Mouse (Mus musculus) stomach, embryonic 16.5 days (tissue): ENCODE measurements around the gene Rps6kl1. TPM values are rescaled to one million over a fixed set of nuclear protein-coding genes. Genes with fewer than 3 reads are reported as not detected.

Experiments used
- ATAC-seq: fragments of 200-750 bp; cut with Nextera tagmentation; 2 replicates; pipeline ENCODE4 v1.8.0; 2017; ENCODE audit warnings: moderate number of reproducible peaks, moderate TSS enrichment; ENCODE audit not compliant: insufficient read depth, low FRiP score
- H3K27ac ChIP-seq: fragments of 300-500 bp; sonication (generic); 2 replicates; pipeline ENCODE4 v1.5.1; 2014; ENCODE audit warnings: low read length
- H3K27me3 ChIP-seq: fragments of 300-500 bp; sonication (generic); 2 replicates; pipeline ENCODE4 v1.6.1; 2014; ENCODE audit warnings: low read length, control low read depth, mixed read lengths; ENCODE audit not compliant: control insufficient read depth, insufficient read depth
- H3K36me3 ChIP-seq: fragments of 300-500 bp; sonication (generic); 2 replicates; pipeline ENCODE4 v1.6.1; 2014; ENCODE audit warnings: low read length; ENCODE audit not compliant: control insufficient read depth, insufficient read depth
- H3K4me1 ChIP-seq: fragments of 300-500 bp; sonication (generic); 2 replicates; pipeline ENCODE4 v1.6.1; 2014; ENCODE audit warnings: low read length, control low read depth, mixed read lengths; ENCODE audit not compliant: control insufficient read depth, insufficient read depth
- H3K4me2 ChIP-seq: fragments of 300-500 bp; sonication (generic); 2 replicates; pipeline ENCODE4 v1.6.1; 2014; ENCODE audit warnings: low read depth, low read length, mixed read lengths
- H3K4me3 ChIP-seq: fragments of 300-500 bp; sonication (generic); replicated peaks from 2 replicates; pipeline ENCODE4 v1.5.1; 2014; ENCODE audit warnings: mild to moderate bottlenecking, low read length
- H3K9ac ChIP-seq: fragments of 300-500 bp; sonication (generic); 2 replicates; pipeline ENCODE4 v1.6.1; 2014; ENCODE audit warnings: low read length
- H3K9me3 ChIP-seq: fragments of 300-500 bp; sonication (generic); replicated peaks from 2 replicates; pipeline ENCODE4 v1.6.1; 2016; ENCODE audit warnings: low read length, control low read depth; ENCODE audit not compliant: control insufficient read depth
- WGBS: fragments of 180-500 bp; shearing (Covaris S2); extraction: QIAGEN DNeasy Blood & Tissue Kit; methylation state at CpG from one replicate; pipeline ENCODE4 v1.1.7; 2014; 5-methylcytosine and 5-hydroxymethylcytosine counted together
- polyA plus RNA-seq: library from polyadenylated mRNA; unstranded; fragments of >200 nt; fragmentation: Nextera tagmentation; extraction: Ambion mirVana; gene quantifications from 2 replicates; pipeline ENCODE4 v1.2.1, GENCODE M21; 2015

Gene Rps6kl1
- polyA plus RNA-seq, 1 experiment from 2014 or later, result 1.8 TPM

DNA sequence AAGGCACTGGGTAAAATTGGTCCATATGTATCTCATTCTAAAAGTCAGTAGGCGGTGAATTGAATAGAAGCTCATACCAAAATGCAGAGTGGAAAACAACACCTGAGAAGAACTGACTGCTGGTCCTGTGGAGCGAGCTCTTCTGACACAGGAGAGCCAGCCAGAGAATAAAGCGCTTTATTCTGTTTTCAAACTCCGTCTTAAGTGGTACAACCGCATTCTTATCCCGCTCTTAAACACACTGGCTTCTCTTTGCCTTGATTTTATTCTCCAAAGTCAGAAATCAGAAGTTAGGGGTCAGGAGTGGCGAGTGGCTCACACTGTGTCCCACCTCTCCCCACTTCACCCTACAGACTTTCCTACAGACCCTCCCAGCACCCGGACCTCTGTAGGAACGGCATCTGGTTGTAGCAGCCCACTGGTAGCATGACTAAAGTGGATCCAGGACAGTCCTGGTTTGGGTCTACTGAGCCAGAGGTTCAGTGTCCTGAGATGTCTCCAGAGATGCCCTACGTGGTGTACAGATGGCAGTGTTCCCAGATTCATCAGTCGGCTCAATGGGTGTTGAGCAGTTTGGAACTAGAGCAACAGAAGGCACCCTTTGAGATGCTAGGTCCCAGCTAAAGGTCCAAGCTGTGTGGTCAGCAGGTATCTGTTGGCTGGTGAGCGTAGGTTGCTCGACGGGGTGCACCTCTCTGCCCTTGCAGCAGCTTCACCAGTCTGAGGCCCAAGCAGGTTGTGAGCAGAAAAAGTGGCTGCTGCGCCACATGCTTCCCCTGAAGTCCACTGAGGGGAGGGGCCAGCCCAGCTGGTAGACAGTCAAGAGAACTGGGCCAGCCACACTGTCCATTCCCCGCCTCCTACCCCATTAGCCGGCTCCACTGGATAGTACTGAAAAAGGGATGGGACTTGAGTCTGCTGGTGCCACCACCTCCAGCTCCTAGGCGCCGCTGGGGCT, 15.3 kb downstream of the Rps6kl1 start:
- no peak overlapping the region for H3K4me3 ChIP-seq
- no peaks in the 10 kb centered on the region; the same call in 1 of the 2 replicates for H3K27me3 ChIP-seq
- H3K27ac ChIP-seq, result no peak overlapping the region; the same call in 1 of the 2 replicates
- 73% methylated on average over 19 of the region's 19 CpGs for WGBS
- H3K36me3 ChIP-seq, result peaks cover 12% of the 10 kb centered on the region
- ATAC-seq, result peak; percentile 33
- H3K4me1 ChIP-seq, result 0 out of 2 replicates have a peak, but pooled peaks cover 6% of the 10 kb centered on the region
- no peak overlapping the region for H3K9ac ChIP-seq
- no peak overlapping the region for H3K4me2 ChIP-seq
- no peaks in the 10 kb centered on the region for H3K9me3 ChIP-seq

GRCm38 (mm10) chr12:85134043-85134794, 16.8 kb downstream of the Rps6kl1 start:
- Histone ChIP-seq H3K4me2 (no peak overlapping the region), H3K36me3 (peaks cover 21% of the 10 kb centered on the region), H3K27me3 (no peaks in the 10 kb centered on the region), H3K27ac (no peak overlapping the region), H3K4me1 (0 out of 2 replicates have a peak, but pooled peaks cover 6% of the 10 kb centered on the region), H3K4me3 (no peak overlapping the region), H3K9ac (no peak overlapping the region), H3K9me3 (no peaks in the 10 kb centered on the region)
- no peak for ATAC-seq
- WGBS, result 80% methylated on average over 8 of the region's 8 CpGs

GRCm38 (mm10) chr12:85131361-85131760, 19.7 kb downstream of the Rps6kl1 start:
- H3K27ac ChIP-seq, result no peak overlapping the region
- H3K4me2 ChIP-seq, result no peak overlapping the region
- no peaks in the 10 kb centered on the region for H3K9me3 ChIP-seq
- no peaks in the 10 kb centered on the region for H3K27me3 ChIP-seq
- H3K9ac ChIP-seq, result no peak overlapping the region
- H3K4me3 ChIP-seq, result no peak overlapping the region
- 86% methylated on average over 6 of the region's 6 CpGs for WGBS
- H3K36me3 ChIP-seq, result peaks cover 39% of the 10 kb centered on the region
- H3K4me1 ChIP-seq, result 0 out of 2 replicates have a peak, but pooled peaks cover 2% of the 10 kb centered on the region
- ATAC-seq, result no peak

DNA sequence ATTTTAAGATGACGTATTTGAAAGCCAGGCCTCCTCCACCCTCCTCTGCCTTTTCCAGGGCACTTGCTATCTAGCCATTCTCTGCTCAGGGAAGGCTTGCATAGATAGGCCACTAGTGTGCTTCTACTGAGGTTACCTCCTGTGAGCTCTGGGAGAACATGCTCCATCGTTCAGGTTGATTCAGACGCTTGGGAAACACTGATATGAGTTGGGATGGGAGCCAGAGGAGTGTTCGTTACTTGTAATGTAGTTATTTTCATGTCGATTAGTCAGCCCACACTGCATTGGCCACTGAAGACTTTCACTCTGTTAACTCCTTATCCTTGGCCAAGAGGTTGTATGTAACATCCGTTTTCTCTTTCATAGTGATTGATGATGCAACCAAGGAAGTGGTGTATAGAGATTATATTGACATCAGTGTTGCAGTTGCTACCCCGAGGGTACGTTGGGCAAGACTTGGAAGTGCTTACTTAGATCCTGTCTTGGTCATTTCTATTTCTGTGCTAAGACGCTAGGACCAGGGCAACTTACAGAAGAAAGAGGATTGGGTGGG, 21.6 kb downstream of the Rps6kl1 start:
- Histone ChIP-seq H3K27me3 (no peaks in the 10 kb centered on the region), H3K27ac (no peak overlapping the region), H3K4me1 (no peaks in the 10 kb centered on the region), H3K36me3 (peaks cover 37% of the 10 kb centered on the region), H3K4me3 (no peak overlapping the region), H3K9ac (no peak overlapping the region), H3K9me3 (no peaks in the 10 kb centered on the region), H3K4me2 (no peak overlapping the region)
- no peak for ATAC-seq
- 90% methylated on average over 9 of the region's 9 CpGs for WGBS

GRCm38 (mm10) chr12:85126986-85127603, 24.0 kb downstream of the Rps6kl1 start:
- no peak overlapping the region for H3K4me2 ChIP-seq
- H3K36me3 ChIP-seq, result peaks cover 50% of the 10 kb centered on the region
- no peak overlapping the region for H3K27ac ChIP-seq
- no peaks in the 10 kb centered on the region for H3K4me1 ChIP-seq
- no peaks in the 10 kb centered on the region for H3K27me3 ChIP-seq
- no peak overlapping the region for H3K4me3 ChIP-seq
- WGBS, result 84% methylated on average over 8 of the region's 8 CpGs
- ATAC-seq, result no peak
- H3K9ac ChIP-seq, result no peak overlapping the region
- no peaks in the 10 kb centered on the region for H3K9me3 ChIP-seq

GRCm38 (mm10) chr12:85124751-85125150, 26.3 kb downstream of the Rps6kl1 start:
- Histone ChIP-seq H3K4me3 (no peak overlapping the region), H3K4me2 (no peak overlapping the region), H3K27ac (no peak overlapping the region), H3K9me3 (no peaks in the 10 kb centered on the region), H3K36me3 (peaks cover 43% of the 10 kb centered on the region), H3K9ac (no peak overlapping the region), H3K4me1 (no peaks in the 10 kb centered on the region), H3K27me3 (no peaks in the 10 kb centered on the region)
- no peak for ATAC-seq
- 96% methylated on average over 5 of the region's 5 CpGs for WGBS

DNA sequence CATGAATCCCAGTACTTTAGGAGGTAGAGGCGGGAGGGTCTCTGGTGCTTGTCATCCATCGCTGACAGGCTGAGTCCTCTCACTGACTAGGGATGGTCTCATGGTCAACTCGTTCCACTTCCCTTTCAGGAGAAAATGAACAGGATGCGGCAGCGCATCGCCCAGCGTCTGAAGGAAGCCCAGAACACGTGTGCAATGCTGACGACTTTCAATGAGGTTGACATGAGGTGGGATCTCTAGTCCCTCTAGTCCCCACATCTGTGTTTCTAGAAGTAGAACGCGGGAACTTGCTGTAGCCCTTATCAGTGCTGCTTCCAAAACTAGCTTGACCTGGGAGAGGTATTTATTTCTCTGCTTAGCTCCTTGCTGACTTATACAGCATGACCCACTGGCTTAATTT, 27.4 kb downstream of the Rps6kl1 start:
- Histone ChIP-seq H3K36me3 (peaks cover 40% of the 10 kb centered on the region), H3K9ac (no peak overlapping the region), H3K4me3 (no peak overlapping the region), H3K9me3 (no peaks in the 10 kb centered on the region), H3K27ac (no peak overlapping the region), H3K4me1 (no peaks in the 10 kb centered on the region), H3K4me2 (no peak overlapping the region), H3K27me3 (no peaks in the 10 kb centered on the region)
- no peak for ATAC-seq
- WGBS, result 92% methylated on average over 11 of the region's 11 CpGs

DNA sequence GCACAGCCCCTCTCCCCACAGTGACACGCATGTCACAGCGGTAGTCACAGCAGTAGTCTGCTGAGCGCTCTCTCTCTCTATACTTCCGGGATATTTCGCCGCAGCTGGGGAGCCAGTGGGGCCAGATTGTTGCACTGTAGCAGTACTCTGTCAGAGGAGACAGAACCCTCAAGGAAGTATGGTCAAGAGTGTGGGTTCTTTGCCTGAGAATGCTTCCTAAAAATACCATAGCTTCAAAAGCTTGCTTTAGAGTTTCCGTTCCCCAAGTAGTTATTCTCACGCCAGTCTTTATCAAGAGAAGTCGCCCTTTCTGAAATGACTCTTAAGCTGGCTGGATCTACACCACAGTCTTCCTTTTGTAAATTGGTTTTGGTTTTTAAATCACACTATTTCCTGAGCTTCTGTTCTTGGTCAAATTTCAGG, 27.9 kb downstream of the Rps6kl1 start:
- no peak overlapping the region for H3K9ac ChIP-seq

More for the DNA sequence above, 27.9 kb downstream of the Rps6kl1 start:
- no peak overlapping the region for H3K4me3 ChIP-seq
- ATAC-seq, result no peak
- no peaks in the 10 kb centered on the region for H3K27me3 ChIP-seq
- H3K36me3 ChIP-seq, result peaks cover 35% of the 10 kb centered on the region
- H3K4me1 ChIP-seq, result no peaks in the 10 kb centered on the region
- WGBS, result 95% methylated on average over 9 of the region's 9 CpGs
- no peak overlapping the region for H3K4me2 ChIP-seq
- H3K9me3 ChIP-seq, result no peaks in the 10 kb centered on the region
- H3K27ac ChIP-seq, result no peak overlapping the region
